Mouse (Mus musculus) urinary bladder, postnatal 36 days (tissue): ENCODE results near the gene Med31.
"Not testable (repeated sequence)": the region's sequence is repeated elsewhere in the genome, so short reads cannot be mapped to it uniquely, and the experiment has no call there.

ENCODE experiments used
- DNase-seq, 2 experiments: peaks; one replicate each; pipeline ENCODE4 v3.0.0; 2022; ENCODE audit warnings: low spot score in 2 of 2, mixed read lengths in 1 of 2

Med31 gene

GRCm38 (mm10) chr11:72203440-72203839, 12.0 kb downstream of the Med31 start:
- DNase-seq, result no peak

GRCm38 (mm10) chr11:72196506-72196905, 18.9 kb downstream of the Med31 start:
- no peak for DNase-seq

- DNase-seq, result no peak
Measured at GRCm38 (mm10) chr11:72194259-72194658, 21.1 kb downstream of the Med31 start.

GRCm38 (mm10) chr11:72190857-72191256, 24.5 kb downstream of the Med31 start:
- no peak for DNase-seq

- DNase-seq, result no peak
Measured at GRCm38 (mm10) chr11:72184252-72184651, 31.1 kb downstream of the Med31 start.

- DNase-seq, result no peak
Measured at GRCm38 (mm10) chr11:72181136-72181535, 34.3 kb downstream of the Med31 start.

DNA sequence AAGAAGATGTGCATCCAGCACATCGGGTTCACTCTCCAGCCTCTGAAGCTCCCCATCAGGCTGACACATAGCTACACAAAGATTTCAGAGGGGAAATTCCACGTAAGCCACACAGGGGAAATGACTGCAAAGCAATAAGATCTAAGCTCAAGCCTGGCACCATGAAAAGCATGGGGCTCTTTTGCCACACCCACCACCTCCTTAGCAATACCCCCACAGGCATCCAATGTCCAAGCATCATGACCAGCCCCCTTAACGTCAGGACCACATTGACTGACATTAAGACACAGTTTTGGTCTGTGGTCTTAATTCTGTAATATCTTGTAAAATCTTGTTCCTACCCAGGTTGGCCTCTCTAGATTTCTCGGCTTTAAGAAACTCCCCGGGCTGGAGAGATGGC, 34.8 kb downstream of the Med31 start:
- DNase-seq, result no peak

DNA sequence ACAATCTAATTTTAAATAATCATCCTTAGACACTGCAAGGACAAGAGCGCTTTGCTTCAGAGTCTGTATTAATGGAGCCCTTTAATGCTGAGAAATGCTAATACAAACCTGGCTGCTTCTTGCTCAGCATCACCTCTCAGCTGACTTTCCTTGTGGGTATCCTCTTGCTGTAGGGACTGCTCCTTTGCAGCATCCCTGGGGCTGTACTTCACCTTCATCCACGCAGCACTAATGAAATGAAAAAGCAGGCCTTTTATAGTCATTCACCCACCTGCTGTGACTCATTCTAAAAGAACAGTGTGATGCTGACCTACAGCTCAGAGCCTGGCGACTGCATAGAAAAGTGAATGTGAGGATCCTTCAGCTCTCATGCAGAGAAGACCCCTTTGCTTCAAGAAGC, 38.8 kb downstream of the Med31 start:
- no peak for DNase-seq

GRCm38 (mm10) chr11:72175966-72176365, 39.4 kb downstream of the Med31 start:
- no peak for DNase-seq

GRCm38 (mm10) chr11:72174721-72175120, 40.7 kb downstream of the Med31 start:
- no peak for DNase-seq

GRCm38 (mm10) chr11:72173506-72173905, 41.9 kb downstream of the Med31 start:
- no peak for DNase-seq

DNA sequence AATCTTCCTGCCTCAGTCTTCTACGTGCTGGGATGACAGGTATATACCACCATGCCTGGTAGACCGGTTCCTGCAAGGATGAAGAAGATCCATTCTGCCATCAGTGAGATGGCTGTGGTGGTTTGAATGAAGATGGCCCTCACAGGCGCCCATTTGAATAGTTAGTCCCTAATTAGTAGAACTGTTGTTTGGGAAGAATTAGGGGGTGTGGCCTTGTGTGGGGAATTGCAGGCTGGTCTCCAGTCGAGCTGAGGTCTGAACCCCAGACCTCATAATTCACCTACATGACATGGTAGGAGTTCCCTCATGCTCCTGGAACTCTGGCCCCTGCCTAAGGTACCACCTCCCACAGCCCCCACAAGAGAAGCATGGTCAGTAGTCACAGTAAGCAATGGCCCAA, 43.5 kb downstream of the Med31 start:
- not testable (repeated sequence) for DNase-seq

DNA sequence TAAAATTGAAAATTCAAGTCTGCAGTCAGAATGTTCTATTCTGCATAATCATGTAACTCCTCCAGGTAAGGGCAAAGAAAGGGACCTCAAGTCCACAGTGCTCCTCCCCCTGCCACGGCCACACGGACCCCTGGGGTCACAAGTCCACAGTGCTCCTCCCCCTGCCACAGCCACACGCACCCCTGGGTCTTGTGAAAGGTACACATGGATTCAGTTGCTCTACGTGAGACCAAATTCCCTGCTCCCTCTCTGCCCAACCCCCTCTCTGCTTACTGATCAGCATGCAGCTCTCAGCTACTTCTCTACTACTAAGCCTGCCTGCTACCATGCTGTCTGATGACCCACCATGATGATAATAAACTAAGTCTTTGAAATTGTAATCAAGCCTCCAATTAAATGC, 45.5 kb downstream of the Med31 start:
- DNase-seq, result no peak

DNA sequence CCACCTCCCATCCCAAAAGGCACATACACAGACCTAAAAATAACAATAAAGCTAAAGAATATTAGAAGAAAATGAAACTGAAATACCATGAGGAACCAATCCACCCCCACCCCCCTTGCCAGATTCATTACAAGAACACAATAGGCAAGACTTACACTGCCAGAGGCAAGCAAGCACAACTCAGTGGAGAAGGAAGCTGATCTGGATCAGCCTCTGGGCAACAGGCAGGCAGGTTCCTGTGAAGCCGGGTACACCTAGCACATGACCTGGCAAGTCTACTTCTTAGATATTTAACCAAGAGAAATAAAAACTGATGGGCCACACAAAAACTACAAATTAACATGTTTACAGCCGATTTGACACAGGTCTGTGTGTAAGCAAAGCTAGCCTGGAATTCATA, 52.2 kb downstream of the Med31 start:
- DNase-seq, result no peak
